Mouse (Mus musculus): ENCODE measurements around the gene Zwint. TPM values are rescaled to one million over a fixed set of nuclear protein-coding genes. Genes with fewer than 3 reads are reported as not detected.

Gene Zwint
- polyA plus RNA-seq, 1 experiment from 2014 or later, result 347 TPM

- 53% methylated on average over 2 of the region's 2 CpGs for WGBS (ENCODE audit: insufficient replicate concordance)
These were observed 59.1 kb downstream of the Zwint start for GRCm38 (mm10) chr10:72713754-72714153.

More at GRCm38 (mm10) chr10:72713754-72714153, 59.1 kb downstream of the Zwint start:
- ATAC-seq (replicated peaks; ENCODE audit: insufficient number of reproducible peaks, low FRiP score, low TSS enrichment), result no peak
- Histone ChIP-seq H3K4me1 (ENCODE audit: control insufficient read depth, insufficient read depth, low read length) (no peaks in the 10 kb centered on the region), H3K9ac (ENCODE audit: low read depth, low read length) (no peak overlapping the region), H3K4me3 (ENCODE audit: low read depth, low read length) (no peak overlapping the region), H3K9me3 (replicated peaks; ENCODE audit: control insufficient read depth, low read length) (no peaks in the 10 kb centered on the region), H3K36me3 (ENCODE audit: control insufficient read depth, insufficient read depth, low read length) (no peaks in the 10 kb centered on the region), H3K27ac (ENCODE audit: low read depth, low read length) (no peak overlapping the region), H3K4me2 (no peak overlapping the region), H3K27me3 (ENCODE audit: control insufficient read depth, insufficient read depth, low read length) (no peaks in the 10 kb centered on the region)
